Mouse (Mus musculus) limb, embryonic 12.5 days (tissue): ENCODE data around the gene Ncoa3. TPM values are rescaled to one million over a fixed set of nuclear protein-coding genes. Genes with fewer than 3 reads are reported as not detected.
A peak's percentile ranks its signal among the peaks of the same experiment; 100 is the strongest.

ENCODE experiments used
- ATAC-seq: fragments of 200-750 bp; cut with Nextera tagmentation; 2 replicates; pipeline ENCODE4 v1.8.0; 2017; ENCODE audit warnings: low read depth, moderate TSS enrichment; ENCODE audit not compliant: insufficient number of reproducible peaks, insufficient read depth, low FRiP score, low TSS enrichment
- H3K27ac ChIP-seq: fragments of 300-500 bp; sonication (generic); 2 replicates; pipeline ENCODE4 v1.5.1; 2016; ENCODE audit warnings: mild to moderate bottlenecking, moderate library complexity
- H3K27me3 ChIP-seq: fragments of 300-500 bp; sonication (generic); 2 replicates; pipeline ENCODE4 v1.6.1; 2016; ENCODE audit warnings: mild to moderate bottlenecking, moderate library complexity
- H3K36me3 ChIP-seq: fragments of 300-500 bp; sonication (generic); 2 replicates; pipeline ENCODE4 v1.6.1; 2016; ENCODE audit warnings: mild to moderate bottlenecking, moderate library complexity
- H3K4me1 ChIP-seq: fragments of 300-500 bp; sonication (generic); replicated peaks from 2 replicates; pipeline ENCODE4 v1.6.1; 2016
- H3K4me2 ChIP-seq: fragments of 300-500 bp; sonication (generic); 2 replicates; pipeline ENCODE4 v1.6.1; 2016; ENCODE audit warnings: mild to moderate bottlenecking, moderate library complexity
- H3K4me3 ChIP-seq: fragments of 300-500 bp; sonication (generic); replicated peaks from 2 replicates; pipeline ENCODE4 v1.5.1; 2016; ENCODE audit warnings: mild to moderate bottlenecking
- H3K9ac ChIP-seq: fragments of 300-500 bp; sonication (generic); replicated peaks from 2 replicates; pipeline ENCODE4 v1.6.1; 2016; ENCODE audit warnings: mild to moderate bottlenecking, moderate library complexity
- H3K9me3 ChIP-seq: fragments of 300-500 bp; sonication (generic); 2 replicates; pipeline ENCODE4 v1.6.1; 2016; ENCODE audit warnings: mild to moderate bottlenecking, moderate library complexity
- WGBS: fragments of 180-500 bp; shearing (Covaris S2); methylation state at CpG from one replicate; pipeline ENCODE4 v1.1.7; 2016; 5-methylcytosine and 5-hydroxymethylcytosine counted together
- polyA plus RNA-seq: library from polyadenylated mRNA; unstranded; fragments of >200 nt; fragmentation: Nextera tagmentation; extraction: Ambion mirVana; gene quantifications from 2 replicates; pipeline ENCODE4 v1.2.1, GENCODE M21; 2016

Ncoa3 gene
- polyA plus RNA-seq, 1 experiment from 2014 or later = 13.4 TPM

DNA sequence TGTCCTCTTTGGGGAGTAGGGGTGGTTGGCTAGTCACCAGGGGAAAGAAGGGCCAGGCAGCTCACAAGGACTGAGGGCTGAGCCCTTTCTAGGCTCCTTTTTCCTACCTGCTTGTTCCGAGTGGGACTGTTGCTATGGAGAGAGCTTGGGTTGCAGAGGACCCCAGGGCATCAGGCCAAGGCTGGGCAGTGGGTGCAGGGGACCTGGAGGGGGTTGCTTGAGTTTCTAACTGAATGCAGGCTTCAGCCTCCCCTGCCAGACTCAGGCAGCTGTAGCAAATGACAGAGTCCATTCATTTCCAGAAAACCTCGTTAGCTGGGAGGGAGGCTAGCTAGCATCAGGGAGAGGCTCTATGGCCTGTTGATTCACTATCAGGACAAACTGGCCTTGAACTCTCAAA lies 114.2 kb downstream of the Ncoa3 start:
- Histone ChIP-seq H3K27ac (0 out of 2 replicates have a peak overlapping the region, but pooled peaks have one; percentile 23), H3K4me1 (peaks cover 26% of the 10 kb centered on the region), H3K4me3 (no peak overlapping the region), H3K9ac (no peak overlapping the region), H3K4me2 (no peak overlapping the region), H3K9me3 (no peaks in the 10 kb centered on the region), H3K27me3 (no peaks in the 10 kb centered on the region), H3K36me3 (peaks cover 83% of the 10 kb centered on the region)
- no peak for ATAC-seq
- WGBS = 70% methylated on average over 2 of the region's 2 CpGs

DNA sequence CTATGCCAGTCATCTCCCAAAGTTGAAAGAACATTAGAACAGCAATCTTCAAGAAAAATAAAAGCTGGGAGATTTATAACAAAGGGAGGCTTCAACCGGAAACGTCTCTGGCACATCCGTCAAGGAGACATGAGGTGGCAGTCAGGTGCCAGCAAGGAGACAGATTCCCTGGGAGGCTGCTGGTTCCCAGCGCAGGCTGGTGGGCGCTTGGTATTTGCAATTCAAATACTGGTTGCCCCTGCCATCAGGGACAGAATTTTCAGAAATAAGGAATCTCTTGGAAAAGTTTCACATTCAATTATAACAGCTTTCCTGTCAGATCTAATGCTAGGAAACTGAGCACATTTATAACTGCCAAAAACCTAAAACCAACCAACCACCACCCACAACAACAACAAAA lies 115.5 kb downstream of the Ncoa3 start:
- 82% methylated on average over 5 of the region's 5 CpGs for whole genome bisulfite sequencing
- Histone ChIP-seq H3K4me1 (peaks cover 26% of the 10 kb centered on the region), H3K4me3 (no peak overlapping the region), H3K4me2 (no peak overlapping the region), H3K9me3 (no peaks in the 10 kb centered on the region), H3K27ac (no peak overlapping the region), H3K27me3 (no peaks in the 10 kb centered on the region), H3K36me3 (peaks cover 83% of the 10 kb centered on the region), H3K9ac (no peak overlapping the region)
- ATAC-seq = no peak

DNA sequence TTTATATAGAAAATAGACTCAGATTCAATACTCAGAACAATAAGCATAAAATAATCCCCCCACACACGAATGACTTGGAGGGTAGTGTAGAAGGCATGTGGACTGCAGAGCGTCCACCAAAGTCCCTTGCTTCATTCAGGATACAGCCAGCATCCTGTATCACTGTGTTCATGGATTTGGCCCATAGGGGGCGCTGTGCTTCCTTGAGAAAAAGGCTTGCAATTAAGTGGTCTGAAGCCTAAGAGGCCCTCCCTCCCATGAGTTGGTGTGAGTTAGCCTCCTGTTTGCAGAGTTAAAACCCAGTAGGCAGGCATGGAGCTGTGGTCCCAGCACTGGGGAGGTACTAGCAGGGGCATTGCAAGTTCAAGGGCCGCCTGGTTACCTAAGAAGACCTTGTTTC lies 115.9 kb downstream of the Ncoa3 start:
- H3K9me3 ChIP-seq = no peaks in the 10 kb centered on the region
- no peak overlapping the region for H3K4me2 ChIP-seq
- peaks cover 83% of the 10 kb centered on the region for H3K36me3 ChIP-seq
- H3K27ac ChIP-seq = peak overlapping the region; percentile 64
- peaks cover 26% of the 10 kb centered on the region for H3K4me1 ChIP-seq
- H3K27me3 ChIP-seq = no peaks in the 10 kb centered on the region
- no peak; the same call in 1 of the 2 replicates for ATAC-seq
- H3K4me3 ChIP-seq = no peak overlapping the region
- no peak overlapping the region for H3K9ac ChIP-seq
- 24% methylated on average over 4 of the region's 4 CpGs for WGBS

- H3K9me3 ChIP-seq = 0 out of 2 replicates have a peak, but pooled peaks cover 3% of the 10 kb centered on the region
- H3K9ac ChIP-seq = no peak overlapping the region
- no peak overlapping the region for H3K27ac ChIP-seq
- no peak for ATAC-seq
- no peak overlapping the region for H3K4me3 ChIP-seq
- no peaks in the 10 kb centered on the region for H3K27me3 ChIP-seq
- H3K36me3 ChIP-seq = peaks cover 85% of the 10 kb centered on the region
- 91% methylated on average over 8 of the region's 8 CpGs for WGBS
- no peak overlapping the region for H3K4me2 ChIP-seq
- peaks cover 25% of the 10 kb centered on the region for H3K4me1 ChIP-seq
These were observed 118.3 kb downstream of the Ncoa3 start for GRCm38 (mm10) chr2:166110764-166111163.

GRCm38 (mm10) chr2:166111238-166111637 lies 118.8 kb downstream of the Ncoa3 start:
- 90% methylated on average over 2 of the region's 2 CpGs for WGBS
- Histone ChIP-seq H3K9ac (no peak overlapping the region), H3K4me2 (no peak overlapping the region), H3K36me3 (peaks cover 85% of the 10 kb centered on the region), H3K9me3 (0 out of 2 replicates have a peak, but pooled peaks cover 3% of the 10 kb centered on the region), H3K4me1 (peaks cover 20% of the 10 kb centered on the region), H3K27me3 (no peaks in the 10 kb centered on the region), H3K4me3 (no peak overlapping the region), H3K27ac (0 out of 2 replicates have a peak overlapping the region, but pooled peaks have one; percentile 8)
- no peak for ATAC-seq

GRCm38 (mm10) chr2:166111831-166112250 lies 119.4 kb downstream of the Ncoa3 start:
- H3K4me1 ChIP-seq = peaks cover 14% of the 10 kb centered on the region
- ATAC-seq = no peak
- 65% methylated on average over 10 of the region's 10 CpGs for WGBS
- no peak overlapping the region for H3K9ac ChIP-seq
- no peaks in the 10 kb centered on the region for H3K27me3 ChIP-seq
- no peak overlapping the region for H3K4me3 ChIP-seq
- no peak overlapping the region for H3K4me2 ChIP-seq
- H3K36me3 ChIP-seq = peaks cover 85% of the 10 kb centered on the region
- H3K27ac ChIP-seq = no peak overlapping the region
- 0 out of 2 replicates have a peak, but pooled peaks cover 3% of the 10 kb centered on the region for H3K9me3 ChIP-seq

DNA sequence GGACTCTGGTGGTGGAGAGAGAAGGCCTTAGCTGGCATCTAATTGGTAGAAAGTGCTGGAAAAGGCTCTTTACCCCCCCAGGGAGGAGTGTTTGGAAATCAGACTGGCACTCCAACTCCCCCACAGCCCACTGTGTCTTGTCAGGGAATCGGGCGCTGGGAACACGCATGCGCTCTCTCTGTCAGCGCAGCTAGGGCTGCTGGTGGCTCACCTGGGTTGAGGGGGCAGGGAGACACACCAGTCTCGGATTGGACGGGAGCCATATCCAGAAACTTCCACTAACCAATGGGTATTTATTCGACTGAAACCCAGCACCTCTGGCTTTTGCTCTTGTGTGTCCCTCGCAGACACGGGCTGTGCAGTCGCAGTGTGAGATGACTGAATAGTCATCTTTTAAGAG lies 120.5 kb downstream of the Ncoa3 start:
- Histone ChIP-seq H3K27ac (no peak overlapping the region), H3K4me2 (no peak overlapping the region), H3K4me1 (peaks cover 11% of the 10 kb centered on the region), H3K9me3 (0 out of 2 replicates have a peak, but pooled peaks cover 3% of the 10 kb centered on the region), H3K9ac (no peak overlapping the region; the same call in 1 of the 2 replicates), H3K36me3 (peaks cover 88% of the 10 kb centered on the region), H3K27me3 (no peaks in the 10 kb centered on the region), H3K4me3 (no peak overlapping the region)
- 93% methylated on average over 11 of the region's 11 CpGs for WGBS
- no peak for ATAC-seq

GRCm38 (mm10) chr2:166115571-166116277 lies 123.3 kb downstream of the Ncoa3 start:
- 94% methylated on average over 15 of the region's 15 CpGs for WGBS
- no peak for ATAC-seq
- H3K9me3 ChIP-seq = 0 out of 2 replicates have a peak, but pooled peaks cover 3% of the 10 kb centered on the region
- no peak overlapping the region for H3K27ac ChIP-seq
- H3K27me3 ChIP-seq = no peaks in the 10 kb centered on the region
- H3K9ac ChIP-seq = no peak overlapping the region
- no peak overlapping the region for H3K4me3 ChIP-seq
- H3K4me2 ChIP-seq = no peak overlapping the region
- H3K36me3 ChIP-seq = peaks cover 99% of the 10 kb centered on the region
- H3K4me1 ChIP-seq = no peaks in the 10 kb centered on the region

- no peak overlapping the region for H3K4me3 ChIP-seq
- no peak for ATAC-seq
- H3K4me1 ChIP-seq = no peaks in the 10 kb centered on the region
- no peaks in the 10 kb centered on the region for H3K27me3 ChIP-seq
- peaks cover 99% of the 10 kb centered on the region for H3K36me3 ChIP-seq
- H3K9ac ChIP-seq = no peak overlapping the region
- no peak overlapping the region for H3K4me2 ChIP-seq
- 0 out of 2 replicates have a peak, but pooled peaks cover 3% of the 10 kb centered on the region for H3K9me3 ChIP-seq
- no peak overlapping the region for H3K27ac ChIP-seq
- WGBS = 97% methylated on average over 7 of the region's 7 CpGs
These were observed 123.8 kb downstream of the Ncoa3 start for GRCm38 (mm10) chr2:166116278-166116608.

GRCm38 (mm10) chr2:166116704-166117103 lies 124.3 kb downstream of the Ncoa3 start:
- Histone ChIP-seq H3K36me3 (peaks cover 99% of the 10 kb centered on the region), H3K9ac (no peak overlapping the region)
- WGBS = 96% methylated on average over 16 of the region's 16 CpGs

DNA sequence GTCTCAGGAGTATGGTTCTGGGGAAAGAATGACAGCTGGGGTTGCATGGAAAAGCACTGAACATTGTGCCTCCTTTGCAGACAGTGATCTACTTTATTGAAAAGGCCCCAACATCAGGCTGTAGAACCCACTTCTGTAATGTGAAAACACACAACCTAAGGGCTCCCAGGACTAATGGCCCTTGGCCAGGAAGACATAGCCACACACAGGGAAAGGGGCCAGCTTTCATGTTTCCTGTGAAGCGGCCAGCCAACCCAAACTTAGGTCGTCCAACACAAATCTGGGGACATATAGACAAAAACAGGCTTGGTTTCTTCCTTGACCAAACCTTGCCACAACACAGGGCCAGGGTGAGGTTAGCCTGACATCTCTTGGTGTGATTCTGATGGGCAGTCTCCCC lies 127.6 kb downstream of the Ncoa3 start:
- WGBS = 86% methylated on average over 2 of the region's 2 CpGs
- ATAC-seq = no peak

More at GRCm38 (mm10) chr2:166116704-166117103, 124.3 kb downstream of the Ncoa3 start:
- H3K4me2 ChIP-seq = no peak overlapping the region
- no peak for ATAC-seq
- no peak overlapping the region for H3K27ac ChIP-seq
- no peaks in the 10 kb centered on the region for H3K27me3 ChIP-seq
- 0 out of 2 replicates have a peak, but pooled peaks cover 3% of the 10 kb centered on the region for H3K9me3 ChIP-seq
- no peaks in the 10 kb centered on the region for H3K4me1 ChIP-seq
- H3K4me3 ChIP-seq = no peak overlapping the region

More for the DNA sequence above, 127.6 kb downstream of the Ncoa3 start:
- Histone ChIP-seq H3K4me2 (no peak overlapping the region), H3K4me3 (no peak overlapping the region), H3K27me3 (no peaks in the 10 kb centered on the region), H3K36me3 (peaks cover 99% of the 10 kb centered on the region), H3K4me1 (no peaks in the 10 kb centered on the region), H3K9ac (no peak overlapping the region), H3K9me3 (0 out of 2 replicates have a peak, but pooled peaks cover 3% of the 10 kb centered on the region), H3K27ac (no peak overlapping the region)
